Mouse (Mus musculus): ENCODE measurements at regions not wholly inside any gene's neighbourhood (a gene's known extent, or its start where the extent isn't known, plus 50 kb on each side); places are given as distances from the start of the nearest gene placed in this dataset.

DNA sequence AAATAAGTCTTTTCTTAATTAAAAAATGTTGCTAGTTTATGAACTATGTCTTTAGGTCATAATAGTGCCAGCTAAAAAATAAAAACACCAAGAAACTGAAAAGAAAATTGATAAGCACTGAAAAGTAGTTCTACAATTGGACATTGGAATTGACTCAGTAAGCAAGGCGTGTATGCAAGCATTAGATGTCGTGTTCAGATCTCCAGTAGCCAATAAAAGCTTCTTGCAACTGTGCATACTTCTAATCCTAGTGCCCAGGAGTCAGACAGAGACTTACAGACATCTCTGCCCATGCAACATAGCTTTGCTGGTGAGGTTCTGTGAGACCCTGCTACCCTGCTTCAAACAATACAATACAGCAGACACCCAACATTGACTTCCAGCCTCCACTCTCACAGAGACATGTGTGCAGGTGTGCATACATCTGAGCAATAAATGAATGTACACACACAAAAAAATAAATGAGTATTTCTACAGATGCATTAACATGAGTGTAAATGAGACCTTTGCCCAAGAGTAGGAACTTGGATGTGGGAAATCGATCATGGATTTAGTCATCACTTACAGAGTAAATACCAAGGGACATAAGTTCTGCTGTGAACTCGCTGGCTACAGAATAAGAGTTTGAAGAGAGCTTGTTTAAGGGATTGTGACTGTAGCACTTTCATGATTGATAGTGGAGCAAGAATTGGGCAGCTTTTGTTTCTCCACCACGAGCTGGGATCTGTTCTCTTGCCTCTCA, 142.9 kb upstream of the Gas1 start:
- WGBS (ENCODE audit: insufficient replicate concordance): 46% methylated on average over 5 of the region's 5 CpGs
- H3K36me3 ChIP-seq (replicated peaks; ENCODE audit: insufficient read depth, low read length): no peaks in the 10 kb centered on the region
- no peak for TF ChIP-seq EP300 (IDR thresholded peaks at IDR 0.05; ENCODE audit: low read depth)
- TF ChIP-seq CTCF (IDR thresholded peaks at IDR 0.05; ENCODE audit: low read depth): no peak

GRCm38 (mm10) chr13:60322579-60322978, 145.4 kb upstream of the Gas1 start:
- 0 out of 2 replicates have a peak, but pooled peaks cover 3% of the 10 kb centered on the region for H3K4me1 ChIP-seq (ENCODE audit: insufficient read depth)
- H3K27me3 ChIP-seq (ENCODE audit: insufficient read depth, low read length): no peaks in the 10 kb centered on the region
- no peaks in the 10 kb centered on the region for H3K9me3 ChIP-seq (ENCODE audit: low read length)
- 73% methylated on average over 3 of the region's 3 CpGs for WGBS (ENCODE audit: insufficient replicate concordance)
- TF ChIP-seq CTCF (IDR thresholded peaks at IDR 0.05; ENCODE audit: low read depth) (no peak), EP300 (IDR thresholded peaks at IDR 0.05; ENCODE audit: low read depth) (no peak)
- no peak overlapping the region for H3K4me2 ChIP-seq (ENCODE audit: low read depth, low read length)
- no peak for ATAC-seq
- H3K9ac ChIP-seq (replicated peaks): no peak overlapping the region
- no peak overlapping the region for H3K27ac ChIP-seq (ENCODE audit: low read depth)
- H3K36me3 ChIP-seq (replicated peaks; ENCODE audit: insufficient read depth, low read length): no peaks in the 10 kb centered on the region
- no peak for DNase-seq
- no peak overlapping the region for H3K4me3 ChIP-seq (ENCODE audit: low read depth, low read length)

More for the DNA sequence above, 142.9 kb upstream of the Gas1 start:
- H3K4me2 ChIP-seq (ENCODE audit: low read depth, low read length): no peak overlapping the region
- no peak overlapping the region for H3K27ac ChIP-seq (ENCODE audit: low read depth)
- H3K4me1 ChIP-seq (ENCODE audit: insufficient read depth): 0 out of 2 replicates have a peak, but pooled peaks cover 3% of the 10 kb centered on the region
- H3K27me3 ChIP-seq (ENCODE audit: insufficient read depth, low read length): no peaks in the 10 kb centered on the region
- DNase-seq: no peak
- H3K9me3 ChIP-seq (ENCODE audit: low read length): no peaks in the 10 kb centered on the region
- ATAC-seq: no peak
- no peak overlapping the region for H3K9ac ChIP-seq (replicated peaks)
- no peak overlapping the region for H3K4me3 ChIP-seq (ENCODE audit: low read depth, low read length)

DNA sequence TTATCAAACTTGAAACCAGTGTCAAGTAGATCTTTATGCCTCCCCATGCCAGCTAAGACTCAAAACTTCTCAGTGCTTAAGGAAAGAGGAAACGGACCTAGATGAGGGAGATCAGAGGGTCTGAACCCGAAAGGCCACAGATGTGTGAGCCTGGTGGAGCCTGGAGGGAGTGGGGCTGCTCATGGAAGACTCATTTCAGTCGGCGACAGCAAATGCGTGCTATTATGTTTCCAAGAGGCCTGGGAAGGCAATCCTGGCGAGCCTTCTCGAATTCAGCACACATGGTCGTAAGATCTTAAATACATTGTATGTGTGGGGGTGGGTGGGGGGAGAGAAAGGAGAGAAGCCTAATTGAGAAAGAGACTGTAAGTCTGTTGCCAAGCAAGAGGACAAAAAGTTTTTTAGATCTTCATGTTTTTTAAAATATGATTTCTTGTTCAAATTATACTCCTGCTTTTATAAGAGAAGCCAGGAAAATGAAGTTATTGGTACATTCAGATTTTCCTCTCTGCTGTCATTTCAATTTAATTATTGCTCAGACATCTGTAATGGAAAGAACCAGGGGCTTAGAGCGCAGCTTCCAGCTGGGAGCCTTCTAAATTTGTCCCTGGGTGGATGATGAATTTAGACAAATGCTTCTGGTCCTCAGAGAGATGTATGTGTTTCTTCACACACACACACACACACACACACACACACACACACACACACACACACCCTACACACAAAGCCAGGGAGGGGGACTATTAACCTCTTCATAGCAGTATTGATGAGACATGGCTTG, 153.5 kb upstream of the Gas1 start:
- Histone ChIP-seq H3K36me3 (replicated peaks; ENCODE audit: insufficient read depth, low read length) (no peaks in the 10 kb centered on the region), H3K4me3 (ENCODE audit: low read depth, low read length) (no peak overlapping the region), H3K4me2 (ENCODE audit: low read depth, low read length) (no peak overlapping the region), H3K4me1 (ENCODE audit: insufficient read depth) (no peaks in the 10 kb centered on the region), H3K27me3 (ENCODE audit: insufficient read depth, low read length) (no peaks in the 10 kb centered on the region), H3K27ac (ENCODE audit: low read depth) (no peak overlapping the region), H3K9ac (replicated peaks) (no peak overlapping the region), H3K9me3 (ENCODE audit: low read length) (no peaks in the 10 kb centered on the region)
- DNase-seq (no peak), ATAC-seq (no peak)
- 66% methylated on average over 9 of the region's 9 CpGs for WGBS (ENCODE audit: insufficient replicate concordance)
- TF ChIP-seq EP300 (IDR thresholded peaks at IDR 0.05; ENCODE audit: low read depth): no peak
- TF ChIP-seq CTCF (IDR thresholded peaks at IDR 0.05; ENCODE audit: low read depth): no peak

GRCm38 (mm10) chr13:60336196-60336595, 159.0 kb upstream of the Gas1 start:
- H3K9me3 ChIP-seq (ENCODE audit: low read length): no peaks in the 10 kb centered on the region
- no peak for TF ChIP-seq EP300 (IDR thresholded peaks at IDR 0.05; ENCODE audit: low read depth)
- TF ChIP-seq CTCF (IDR thresholded peaks at IDR 0.05; ENCODE audit: low read depth): peak; percentile 31
- no peaks in the 10 kb centered on the region for H3K4me1 ChIP-seq (ENCODE audit: insufficient read depth)
- no peak overlapping the region for H3K27ac ChIP-seq (ENCODE audit: low read depth)
- WGBS (ENCODE audit: insufficient replicate concordance): 48% methylated on average over 1 of the region's 1 CpGs
- no peak overlapping the region for H3K9ac ChIP-seq (replicated peaks)
- ATAC-seq: no peak
- DNase-seq: no peak
- H3K27me3 ChIP-seq (ENCODE audit: insufficient read depth, low read length): no peaks in the 10 kb centered on the region
- H3K4me3 ChIP-seq (ENCODE audit: low read depth, low read length): no peak overlapping the region
- H3K4me2 ChIP-seq (ENCODE audit: low read depth, low read length): no peak overlapping the region
- no peaks in the 10 kb centered on the region for H3K36me3 ChIP-seq (replicated peaks; ENCODE audit: insufficient read depth, low read length)

DNA sequence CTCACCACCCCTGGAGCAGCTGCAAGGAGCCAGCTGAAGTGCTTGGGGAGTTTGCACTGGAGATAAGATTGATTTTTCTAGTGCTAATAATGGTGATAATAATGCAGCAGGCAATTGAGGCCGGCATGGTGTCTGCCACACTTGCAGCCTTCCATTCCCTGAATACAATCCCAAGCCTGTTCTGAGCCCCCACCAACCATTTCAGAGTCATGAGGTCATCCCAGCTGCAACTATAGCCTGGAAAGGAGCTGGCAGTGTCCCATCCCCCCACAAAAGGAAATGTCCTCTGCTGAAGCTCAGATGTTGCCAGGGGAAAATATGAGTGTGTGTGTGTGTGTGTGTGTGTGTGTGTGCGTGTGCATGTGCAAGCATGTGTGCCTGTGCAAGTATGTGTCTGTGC, 160.2 kb upstream of the Gas1 start:
- Histone ChIP-seq H3K9me3 (ENCODE audit: low read length) (no peaks in the 10 kb centered on the region), H3K27ac (ENCODE audit: low read depth) (no peak overlapping the region), H3K9ac (replicated peaks) (no peak overlapping the region), H3K4me1 (ENCODE audit: insufficient read depth) (no peaks in the 10 kb centered on the region), H3K27me3 (ENCODE audit: insufficient read depth, low read length) (no peaks in the 10 kb centered on the region), H3K4me2 (ENCODE audit: low read depth, low read length) (no peak overlapping the region), H3K36me3 (replicated peaks; ENCODE audit: insufficient read depth, low read length) (no peaks in the 10 kb centered on the region), H3K4me3 (ENCODE audit: low read depth, low read length) (no peak overlapping the region)
- ATAC-seq (no peak), DNase-seq (no peak)
- TF ChIP-seq EP300 (IDR thresholded peaks at IDR 0.05; ENCODE audit: low read depth) (no peak), CTCF (IDR thresholded peaks at IDR 0.05; ENCODE audit: low read depth) (no peak)
- 56% methylated on average over 2 of the region's 2 CpGs for WGBS (ENCODE audit: insufficient replicate concordance)

- H3K27ac ChIP-seq (ENCODE audit: low read depth): no peak overlapping the region
- ATAC-seq: no peak
- TF ChIP-seq EP300 (IDR thresholded peaks at IDR 0.05; ENCODE audit: low read depth): no peak
- no peak for TF ChIP-seq CTCF (IDR thresholded peaks at IDR 0.05; ENCODE audit: low read depth)
- no peak overlapping the region for H3K4me3 ChIP-seq (ENCODE audit: low read depth, low read length)
- H3K9ac ChIP-seq (replicated peaks): no peak overlapping the region
- no peaks in the 10 kb centered on the region for H3K4me1 ChIP-seq (ENCODE audit: insufficient read depth)
- no peaks in the 10 kb centered on the region for H3K36me3 ChIP-seq (replicated peaks; ENCODE audit: insufficient read depth, low read length)
- 80% methylated on average over 8 of the region's 8 CpGs for WGBS (ENCODE audit: insufficient replicate concordance)
- no peak for DNase-seq
- no peaks in the 10 kb centered on the region for H3K27me3 ChIP-seq (ENCODE audit: insufficient read depth, low read length)
- no peaks in the 10 kb centered on the region for H3K9me3 ChIP-seq (ENCODE audit: low read length)
- H3K4me2 ChIP-seq (ENCODE audit: low read depth, low read length): no peak overlapping the region
Measured at GRCm38 (mm10) chr13:60338107-60338506, 160.9 kb upstream of the Gas1 start.

Measured in liver, postnatal 0 days (tissue).